Mouse (Mus musculus) liver, embryonic 14.5 days (tissue): Measurements from ENCODE around the gene Bpifb1. TPM values are rescaled to one million over a fixed set of nuclear protein-coding genes. Genes with fewer than 3 reads are reported as not detected.

ENCODE experiments used
- ATAC-seq: fragments of 200-750 bp; cut with Nextera tagmentation; 2 replicates; pipeline ENCODE4 v1.8.0; 2017; ENCODE audit warnings: moderate number of reproducible peaks, mild to moderate bottlenecking, moderate library complexity; ENCODE audit not compliant: insufficient read depth
- DNase-seq, 3 experiments: peaks; one replicate each; pipeline ENCODE4 v3.0.0-alpha.2; 2012 to 2013; ENCODE audit warnings: low read depth in 3 of 3, low spot score in 3 of 3
- H3K27ac ChIP-seq: fragments of 300-500 bp; sonication (generic); 2 replicates; pipeline ENCODE4 v1.5.1; 2014; ENCODE audit warnings: moderate library complexity, mild to moderate bottlenecking, control low read depth, inconsistent platforms
- H3K27me3 ChIP-seq: fragments of 300-500 bp; sonication (generic); 2 replicates; pipeline ENCODE4 v1.6.1; 2014; ENCODE audit warnings: mild to moderate bottlenecking, low read length, moderate library complexity; ENCODE audit not compliant: control insufficient read depth, insufficient read depth
- H3K36me3 ChIP-seq: fragments of 300-500 bp; sonication (generic); replicated peaks from 2 replicates; pipeline ENCODE4 v1.6.1; 2014; ENCODE audit warnings: low read depth; ENCODE audit not compliant: control insufficient read depth, insufficient read depth
- H3K4me1 ChIP-seq, 2 experiments: fragments of 200-500 bp in 1 of 2; fragments of 300-500 bp in 1 of 2; sonication (generic) in 1 of 2; replicated peaks; 2 replicates each; pipeline ENCODE4 v1.6.1; 2012 to 2014; ENCODE audit warnings: antibody characterized with exemption in 1 of 2, inconsistent platforms in 1 of 2, low read length in 1 of 2; ENCODE audit not compliant: control insufficient read depth in 2 of 2, insufficient read depth in 2 of 2
- H3K4me2 ChIP-seq: fragments of 300-500 bp; sonication (generic); 2 replicates; pipeline ENCODE4 v1.6.1; 2014; ENCODE audit warnings: low read depth, mild to moderate bottlenecking, control low read depth, moderate library complexity
- H3K4me3 ChIP-seq, 2 experiments: fragments of 200-500 bp in 1 of 2; fragments of 300-500 bp in 1 of 2; sonication (generic) in 1 of 2; 2 replicates each; pipeline ENCODE4 v1.5.1; 2012 to 2014; ENCODE audit warnings: low read depth in 2 of 2, low read length in 2 of 2, mild to moderate bottlenecking in 2 of 2, control low read depth in 1 of 2, inconsistent platforms in 1 of 2, moderate library complexity in 1 of 2; ENCODE audit not compliant: insufficient read depth in 1 of 2
- H3K9ac ChIP-seq: fragments of 300-500 bp; sonication (generic); replicated peaks from 2 replicates; pipeline ENCODE4 v1.6.1; 2014; ENCODE audit warnings: mild to moderate bottlenecking, control low read depth, moderate library complexity
- H3K9me3 ChIP-seq: fragments of 300-500 bp; sonication (generic); 2 replicates; pipeline ENCODE4 v1.6.1; 2016; ENCODE audit warnings: low read length, mixed read lengths; ENCODE audit not compliant: control insufficient read depth
- CTCF ChIP-seq: IDR thresholded peaks from 2 replicates; pipeline ENCODE4 v1.5.1; 2016; ENCODE audit warnings: antibody characterized with exemption, low read depth, control low read depth
- EP300 ChIP-seq: IDR thresholded peaks from 2 replicates; pipeline ENCODE4 v1.6.1; 2016; ENCODE audit warnings: antibody characterized with exemption, low read depth
- WGBS: fragments of 180-500 bp; shearing (Covaris S2); extraction: QIAGEN DNeasy Blood & Tissue Kit; methylation state at CpG from one replicate; pipeline ENCODE4 v1.1.7; 2014; ENCODE audit not compliant: insufficient replicate concordance; 5-methylcytosine and 5-hydroxymethylcytosine counted together
- polyA plus RNA-seq, 2 experiments: library from polyadenylated mRNA; depleted of rRNA in 1 of 2; stranded (reverse) in 1 of 2; unstranded in 1 of 2; fragments of >200 nt; fragmentation: Nextera tagmentation in 1 of 2; extraction: Ambion mirVana in 1 of 2; gene quantifications; 2 replicates each; pipeline versions ENCODE4 v1.2.1 to v1.2.3; 2012 to 2014

The Bpifb1 gene
- polyA plus RNA-seq, 2 experiments, result 0.21 to 0.33 TPM

DNA sequence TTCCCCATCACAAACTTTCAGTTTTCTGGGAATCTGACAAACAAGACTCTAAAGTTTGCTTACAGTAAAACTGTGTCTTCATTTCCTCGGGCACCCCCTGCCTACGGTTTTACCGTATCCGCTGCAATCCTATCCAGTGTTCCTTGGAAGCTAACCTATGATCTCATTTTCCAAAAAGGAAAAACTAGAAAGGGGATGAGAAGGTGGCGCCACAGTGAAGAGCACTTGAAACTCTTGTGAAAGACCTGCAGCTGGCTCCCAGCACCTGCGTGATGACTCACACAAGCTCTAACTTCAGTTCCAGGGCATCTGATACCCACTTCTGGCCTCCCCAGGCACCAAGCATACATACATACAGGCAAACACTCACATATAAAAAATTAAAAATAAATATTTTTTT lies 5.3 kb upstream of the Bpifb1 start:
- Histone ChIP-seq H3K9me3 (no peaks in the 10 kb centered on the region), H3K4me2 (no peak overlapping the region), H3K4me3 (no peak overlapping the region), H3K9ac (no peak overlapping the region), H3K27me3 (no peaks in the 10 kb centered on the region), H3K4me1 (no peaks in the 10 kb centered on the region), H3K36me3 (no peaks in the 10 kb centered on the region), H3K27ac (no peak overlapping the region)
- DNase-seq (no peak), ATAC-seq (no peak)
- no peak for TF ChIP-seq CTCF
- no peak for TF ChIP-seq EP300
- WGBS, result 77% methylated on average over 6 of the region's 6 CpGs

DNA sequence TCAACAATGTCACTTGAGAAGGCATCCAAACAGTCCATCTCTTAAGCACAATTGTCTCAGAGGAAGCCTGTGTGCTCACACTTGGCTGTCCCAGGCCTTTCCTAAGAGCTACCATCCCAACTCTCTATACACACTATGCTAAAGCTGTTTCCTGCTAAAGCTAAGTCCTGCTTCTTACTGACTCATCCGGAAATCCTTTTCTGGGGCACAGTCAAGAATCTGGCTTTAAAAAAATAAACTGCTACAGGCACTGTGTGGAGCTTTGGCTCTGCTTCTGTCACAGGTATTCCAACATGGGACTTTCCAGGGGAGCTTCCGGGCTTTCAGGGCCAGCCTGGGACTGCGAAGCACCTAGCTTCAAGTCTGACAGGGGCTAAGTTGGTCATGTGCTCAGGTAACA lies 4.9 kb upstream of the Bpifb1 start:
- no peak for ATAC-seq
- Histone ChIP-seq H3K27me3 (no peaks in the 10 kb centered on the region), H3K4me1 (no peaks in the 10 kb centered on the region), H3K9me3 (no peaks in the 10 kb centered on the region), H3K4me2 (no peak overlapping the region), H3K36me3 (no peaks in the 10 kb centered on the region), H3K4me3 (no peak overlapping the region), H3K27ac (no peak overlapping the region), H3K9ac (no peak overlapping the region)
- DNase-seq, result no peak
- TF ChIP-seq CTCF (no peak), EP300 (no peak)
- WGBS, result 56% methylated on average over 3 of the region's 3 CpGs

DNA sequence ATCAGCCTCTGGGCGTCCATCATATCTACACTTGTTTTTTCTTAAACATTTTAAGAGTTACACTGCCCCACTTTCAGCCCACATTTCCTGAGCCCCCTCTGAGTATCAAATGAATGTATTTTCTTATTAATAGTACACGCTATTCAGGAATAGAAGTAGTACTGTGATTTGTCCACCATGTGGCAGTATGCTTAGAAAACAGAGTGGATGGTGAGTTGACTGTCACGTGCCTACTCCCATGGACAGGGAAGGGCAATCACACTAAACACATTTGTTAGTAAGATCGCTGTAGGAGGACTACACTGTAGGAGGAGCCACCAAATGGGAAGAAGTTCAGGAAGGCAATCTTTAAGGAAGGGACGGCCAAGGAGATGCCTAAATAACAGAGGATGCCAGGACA lies 3.1 kb upstream of the Bpifb1 start:
- Histone ChIP-seq H3K9me3 (no peaks in the 10 kb centered on the region), H3K27ac (no peak overlapping the region), H3K4me1 (no peaks in the 10 kb centered on the region), H3K4me3 (no peak overlapping the region), H3K9ac (no peak overlapping the region), H3K4me2 (no peak overlapping the region), H3K27me3 (no peaks in the 10 kb centered on the region), H3K36me3 (no peaks in the 10 kb centered on the region)
- 27% methylated on average over 5 of the region's 5 CpGs for WGBS
- ATAC-seq (no peak), DNase-seq (no peak)
- TF ChIP-seq EP300, result no peak
- peak; percentile 24 for TF ChIP-seq CTCF

- DNase-seq, result no peak
- TF ChIP-seq EP300, result no peak
- TF ChIP-seq CTCF, result no peak
- Histone ChIP-seq H3K4me1 (no peaks in the 10 kb centered on the region), H3K9ac (no peak overlapping the region), H3K9me3 (no peaks in the 10 kb centered on the region), H3K27ac (no peak overlapping the region), H3K27me3 (no peaks in the 10 kb centered on the region), H3K4me3 (no peak overlapping the region), H3K36me3 (no peaks in the 10 kb centered on the region), H3K4me2 (no peak overlapping the region)
- ATAC-seq, result no peak
- 51% methylated on average over 7 of the region's 7 CpGs for WGBS
Observed at GRCm38 (mm10) chr2:154189877-154190434, 662 bp upstream of the Bpifb1 start.

- DNase-seq, result no peak
Observed at GRCm38 (mm10) chr2:154192141-154192540, 1.5 kb downstream of the Bpifb1 start.

More at GRCm38 (mm10) chr2:154192141-154192540, 1.5 kb downstream of the Bpifb1 start:
- Histone ChIP-seq H3K36me3 (no peaks in the 10 kb centered on the region), H3K4me2 (no peak overlapping the region), H3K4me1 (no peaks in the 10 kb centered on the region), H3K27me3 (no peaks in the 10 kb centered on the region), H3K9me3 (no peaks in the 10 kb centered on the region), H3K9ac (no peak overlapping the region), H3K4me3 (no peak overlapping the region), H3K27ac (no peak overlapping the region)
- WGBS, result 45% methylated on average over 2 of the region's 2 CpGs
- TF ChIP-seq EP300 (no peak), CTCF (no peak)
- ATAC-seq, result no peak
